Comparison of ENCODE assay signal across 9 mouse cellular contexts in the genomic region with DNA sequence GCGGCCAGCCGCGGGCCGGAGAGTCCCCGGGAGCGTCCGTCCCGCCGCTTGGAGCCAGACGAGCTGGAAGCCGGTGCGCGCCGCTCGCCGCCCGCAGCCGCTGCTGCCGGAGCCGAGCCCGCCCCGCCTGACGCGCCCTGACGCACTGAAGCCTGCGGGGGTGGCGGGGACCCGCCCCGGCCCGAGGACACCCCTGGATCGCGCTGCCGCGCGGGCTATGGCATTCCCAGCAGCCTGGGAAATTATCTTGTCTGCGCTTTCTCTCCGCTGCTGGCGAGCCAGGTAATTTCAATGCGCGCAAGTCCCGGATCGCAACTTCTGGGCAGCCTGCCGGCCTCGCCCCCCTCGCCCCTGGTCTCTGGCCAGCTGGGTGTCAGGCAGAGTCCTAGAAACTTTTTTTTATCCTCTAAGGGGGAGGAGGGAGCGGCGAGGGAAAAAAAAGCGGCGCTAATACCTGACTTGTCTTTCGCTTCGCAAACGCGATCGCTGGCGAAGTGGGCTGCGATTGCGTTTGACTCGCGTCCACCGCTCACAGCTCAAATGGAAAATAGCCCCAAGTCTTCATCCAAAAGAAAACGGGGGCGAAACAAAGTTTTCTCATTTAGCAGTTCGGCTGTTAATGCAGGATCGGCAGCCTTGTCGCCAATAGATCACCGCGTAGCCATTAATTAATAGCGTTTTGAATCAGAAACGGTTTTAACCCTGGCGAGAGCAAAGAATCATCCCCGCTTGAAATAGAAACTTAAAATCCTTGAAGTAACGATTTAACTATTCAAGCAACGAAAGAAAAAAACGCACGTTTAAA. TPM values are rescaled to one million over a fixed set of nuclear protein-coding genes. Genes with fewer than 3 reads are reported as not detected.
DNase-seq lines count a peak whose midpoint lies in the region; ATAC-seq and TF ChIP-seq lines count a peak whose summit lies in the region.
"Had no signal": no experiment of that assay in that cellular context is flagged by ENCODE, and none has a peak within 500 bp of the region (broad histone marks: within the 10 kb centered on the region; RNA-seq: fewer than 3 reads in every experiment).

A gene (minus strand): TSS at position 343 of the 805 bp plus-strand sequence.

- H3K4me3 ChIP-seq in kidney, adult 2 months (ENCODE audit: insufficient read depth, low read depth, low read length), result peak within 1 kb of the TSS; percentile 50
- H3K4me3 ChIP-seq in cortical plate, adult 2 months (ENCODE audit: insufficient read depth, low read length), result peak within 1 kb of the TSS; percentile 17
- peak within 1 kb of the TSS; percentile 76 for H3K4me3 ChIP-seq in heart, embryonic 10.5 days
- H3K4me3 ChIP-seq in midbrain, embryonic 15.5 days, result peak within 1 kb of the TSS; percentile 42

- H3K4me2 ChIP-seq in midbrain, embryonic 15.5 days, result peak within 1 kb of the TSS; percentile 48

- DNase-seq in kidney, adult 2 months, result peak; percentile 16
- DNase-seq in kidney, adult 8-10 months, result no peak
- peak; percentile 79 for DNase-seq in heart, embryonic 10.5 days (ENCODE audit: low spot score)
- peak; percentile 51 for DNase-seq in kidney, postnatal 10 days
- no peak for DNase-seq in natural killer cell, adult 2 months (ENCODE audit: low spot score in 2 of 2)
- DNase-seq in layer of hippocampus, adult 8-10 months (ENCODE audit: low spot score in 2 of 2), result no peak

- WGBS in kidney, adult 2 months, result 2% methylated on average over 75 of the region's 75 CpGs
- WGBS in heart, embryonic 10.5 days, result under 1% methylated on average over 71 of the region's 75 CpGs
- WGBS in midbrain, embryonic 15.5 days, result under 1% methylated on average over 63 of the region's 75 CpGs

- H3K9me3 ChIP-seq in heart, embryonic 10.5 days, result peaks cover 27% of the 10 kb centered on the region
- H3K9me3 ChIP-seq in midbrain, embryonic 15.5 days, result peaks cover 32% of the 10 kb centered on the region

- peaks cover 12% of the 10 kb centered on the region for H3K27me3 ChIP-seq in kidney, adult 2 months (replicated peaks; ENCODE audit: control insufficient read depth, insufficient read depth, low read length)
- peaks cover 58% of the 10 kb centered on the region for H3K27me3 ChIP-seq in heart, embryonic 10.5 days (ENCODE audit: insufficient read depth, poor library complexity, severe bottlenecking)
- peaks cover 71% of the 10 kb centered on the region for H3K27me3 ChIP-seq in midbrain, embryonic 15.5 days (replicated peaks)
- H3K27me3 ChIP-seq: CH12.LX had no signal

- H3K36me3 ChIP-seq in kidney, adult 2 months (ENCODE audit: control insufficient read depth, insufficient read depth, low read length), result no peaks in the 10 kb centered on the region
- peaks cover 15% of the 10 kb centered on the region; the same call in 1 of the 2 replicates for H3K36me3 ChIP-seq in heart, embryonic 10.5 days
- H3K36me3 ChIP-seq in midbrain, embryonic 15.5 days (replicated peaks), result 0 out of 2 replicates have a peak, but pooled peaks cover 2% of the 10 kb centered on the region

- TF ChIP-seq CTCF in kidney, adult 2 months (conservative IDR thresholded peaks at IDR 0.05; ENCODE audit: insufficient read depth, insufficient read length, low read depth, low read length), result no peak
- no peak for TF ChIP-seq CTCF in cortical plate, adult 2 months (IDR thresholded peaks at IDR 0.05; ENCODE audit: extremely low read depth, insufficient read depth, low read length)

- H3K9ac ChIP-seq in midbrain, embryonic 15.5 days, result no peak within 1 kb of the TSS

- peak; percentile 42; the same call in 1 of the 2 replicates for ATAC-seq in midbrain, embryonic 15.5 days (replicated peaks)

- H3K4me1 ChIP-seq in kidney, adult 2 months (ENCODE audit: control insufficient read depth, insufficient read depth, low read length), result no peaks in the 10 kb centered on the region
- H3K4me1 ChIP-seq in cortical plate, adult 2 months (ENCODE audit: control insufficient read depth, insufficient read depth, low read length), result no peaks in the 10 kb centered on the region
- peaks cover 7% of the 10 kb centered on the region for H3K4me1 ChIP-seq in heart, embryonic 10.5 days
- H3K4me1 ChIP-seq in midbrain, embryonic 15.5 days, result 0 out of 2 replicates have a peak, but pooled peaks cover 4% of the 10 kb centered on the region

- TF ChIP-seq POLR2A in kidney, adult 2 months (IDR thresholded peaks at IDR 0.05; ENCODE audit: low read depth, low read length), result no peak
- TF ChIP-seq POLR2A in cortical plate, adult 2 months (IDR thresholded peaks at IDR 0.05; ENCODE audit: extremely low read depth, insufficient read depth, low read length), result no peak

- no peak within 1 kb of the TSS for H3K27ac ChIP-seq in kidney, adult 2 months (ENCODE audit: insufficient read depth, low read depth, low read length)
- no peak within 1 kb of the TSS for H3K27ac ChIP-seq in cortical plate, adult 2 months (ENCODE audit: insufficient read depth, low read length)
- peak within 1 kb of the TSS; percentile 45 for H3K27ac ChIP-seq in heart, embryonic 10.5 days
- no peak within 1 kb of the TSS for H3K27ac ChIP-seq in midbrain, embryonic 15.5 days

RNA-seq across cellular contexts. Expression of the gene that starts here (rescaled TPM):
- polyA plus RNA-seq in kidney, adult 2 months (2012; rRNA removed), result not detected in 2 replicates
- polyA plus RNA-seq in cortical plate, adult 2 months (2012; rRNA removed), result 0.17 and 0.19 TPM in 2 replicates
- 1.6 and 2.0 TPM in 2 replicates for polyA plus RNA-seq in heart, embryonic 10.5 days (2016; fragmentation: Nextera tagmentation; extraction: Ambion mirVana)
- polyA plus RNA-seq in midbrain, embryonic 15.5 days (2015; fragmentation: Nextera tagmentation; extraction: Ambion mirVana), result 0.09 and 0.12 TPM in 2 replicates
- under 1 TPM; 0.31 to 0.39 (median 0.36) TPM for total RNA-seq in layer of hippocampus, adult 8-10 months (2022)
- total RNA-seq: CH12.LX had no signal

Comparison
In these comparisons a context has a peak if more than half of its experiments do, and no peak if none do; other contexts are left out.
1. DNase-seq: peak in heart, embryonic 10.5 days (single experiment) and kidney, postnatal 10 days (single experiment); none in kidney, adult 8-10 months (0 of 2), natural killer cell, adult 2 months (0 of 2) and layer of hippocampus, adult 8-10 months (0 of 2).
2. Peak in DNase-seq and H3K4me3 ChIP-seq in kidney, adult 2 months; RNA of the gene not detected or under 1 TPM.
3. Peak in ATAC-seq, H3K4me3 ChIP-seq and H3K4me2 ChIP-seq in midbrain, embryonic 15.5 days; RNA of the gene not detected or under 1 TPM.
4. H3K4me3 ChIP-seq: peak in every context shown above with its lines; median percentile 76 in heart, embryonic 10.5 days; 50 in kidney, adult 2 months; 42 in midbrain, embryonic 15.5 days; 17 in cortical plate, adult 2 months.